Mouse (Mus musculus) MEL (cell line): ENCODE data around the gene Upk1b. TPM values are rescaled to one million over a fixed set of nuclear protein-coding genes. Genes with fewer than 3 reads are reported as not detected.

Experiments
- DNase-seq: peaks from one replicate; pipeline ENCODE4 v3.0.0; 2011; ENCODE audit warnings: low read depth, low spot score
- H3K27ac ChIP-seq: 2 replicates; pipeline ENCODE4 v1.5.1; 2012; ENCODE audit warnings: low read depth, mild to moderate bottlenecking, control low read depth, low read length, moderate library complexity; ENCODE audit not compliant: control insufficient read depth
- H3K27me3 ChIP-seq, 2 experiments: fragments of 150-350 bp in 1 of 2; sonication (generic) in 1 of 2; 2 replicates each; pipeline ENCODE4 v1.6.1; 2012; ENCODE audit warnings: low read length in 2 of 2, mild to moderate bottlenecking in 2 of 2, improper control_type of control experiment in 1 of 2, moderate library complexity in 1 of 2; ENCODE audit not compliant: insufficient read depth in 2 of 2, control insufficient read depth in 1 of 2
- H3K36me3 ChIP-seq, 2 experiments: 2 replicates each; pipeline ENCODE4 v1.6.1; 2012 to 2014; ENCODE audit warnings: low read length in 2 of 2, improper control_type of control experiment in 1 of 2, inconsistent platforms in 1 of 2, mild to moderate bottlenecking in 1 of 2; ENCODE audit not compliant: insufficient read depth in 2 of 2, control insufficient read depth in 1 of 2
- H3K4me1 ChIP-seq, 2 experiments: fragments of 150-350 bp in 1 of 2; sonication (generic) in 1 of 2; 2 replicates each; pipeline ENCODE4 v1.6.1; 2012; ENCODE audit warnings: low read length in 2 of 2, improper control_type of control experiment in 1 of 2, mild to moderate bottlenecking in 1 of 2; ENCODE audit not compliant: insufficient read depth in 2 of 2, control insufficient read depth in 1 of 2
- H3K4me3 ChIP-seq, 2 experiments: fragments of 150-350 bp in 1 of 2; sonication (generic) in 1 of 2; 2 replicates each; pipeline ENCODE4 v1.5.1; 2012; ENCODE audit warnings: low read depth in 2 of 2, low read length in 2 of 2, mild to moderate bottlenecking in 2 of 2, moderate library complexity in 2 of 2, control low read depth in 1 of 2, improper control_type of control experiment in 1 of 2; ENCODE audit not compliant: control insufficient read depth in 1 of 2, insufficient read depth in 1 of 2
- H3K79me2 ChIP-seq: 2 replicates; pipeline ENCODE4 v1.6.1; 2012; ENCODE audit warnings: mild to moderate bottlenecking, low read length, moderate library complexity; ENCODE audit not compliant: control insufficient read depth, poor library complexity, insufficient read depth
- H3K9ac ChIP-seq: 2 replicates; pipeline ENCODE4 v1.6.1; 2012; ENCODE audit warnings: low read depth, mild to moderate bottlenecking, control low read depth, low read length, moderate library complexity; ENCODE audit not compliant: control insufficient read depth, poor library complexity, severe bottlenecking
- H3K9me3 ChIP-seq: fragments of 150-350 bp; sonication (generic); replicated peaks from 2 replicates; pipeline ENCODE4 v1.6.1; 2012; ENCODE audit warnings: mild to moderate bottlenecking, low read length, improper control_type of control experiment, moderate library complexity; ENCODE audit not compliant: insufficient read depth
- CTCF ChIP-seq, 3 experiments: IDR thresholded peaks in 2 of 3; conservative IDR thresholded peaks in 1 of 3; 2 replicates each; pipeline ENCODE4 v1.5.1; 2011 to 2012; ENCODE audit warnings: low read length in 3 of 3, low read depth in 2 of 3, mild to moderate bottlenecking in 2 of 3, improper control_type of control experiment in 1 of 3, inconsistent platforms in 1 of 3, mixed read lengths in 1 of 3, moderate library complexity in 1 of 3; ENCODE audit not compliant: control insufficient read depth in 1 of 3, insufficient read depth in 1 of 3, poor library complexity in 1 of 3, severe bottlenecking in 1 of 3
- GABPA ChIP-seq: IDR thresholded peaks from 2 replicates; pipeline ENCODE4 v1.6.1; 2012; ENCODE audit warnings: low read depth, mild to moderate bottlenecking, inconsistent platforms, low read length, improper control_type of control experiment, moderate library complexity
- GATA1 ChIP-seq: IDR thresholded peaks from 2 replicates; pipeline ENCODE4 v1.6.1; 2011; ENCODE audit warnings: low read depth, low read length, improper control_type of control experiment
- MAFK ChIP-seq: IDR thresholded peaks from 2 replicates; pipeline ENCODE4 v1.6.1; 2011; ENCODE audit warnings: low read depth, mild to moderate bottlenecking, low read length, improper control_type of control experiment, borderline replicate concordance
- MAX ChIP-seq: IDR thresholded peaks from 2 replicates; pipeline ENCODE4 v1.6.1; 2011; ENCODE audit warnings: low read length, improper control_type of control experiment
- MEF2A ChIP-seq: IDR thresholded peaks from 2 replicates; pipeline ENCODE4 v1.6.1; 2014; ENCODE audit warnings: low read depth, mild to moderate bottlenecking, inconsistent platforms, low read length, improper control_type of control experiment; ENCODE audit not compliant: poor library complexity, insufficient replicate concordance, severe bottlenecking; ENCODE audit errors: extremely low read depth
- MYB ChIP-seq: IDR thresholded peaks from 2 replicates; pipeline ENCODE4 v1.6.1; 2011; ENCODE audit warnings: mild to moderate bottlenecking, low read depth, low read length, improper control_type of control experiment
- MYC ChIP-seq: IDR thresholded peaks from 2 replicates; pipeline ENCODE4 v1.6.1; 2011; ENCODE audit warnings: low read depth, mild to moderate bottlenecking, low read length, improper control_type of control experiment, moderate library complexity
- NELFE ChIP-seq: IDR thresholded peaks from 2 replicates; pipeline ENCODE4 v1.6.1; 2011; ENCODE audit warnings: low read depth, low read length, improper control_type of control experiment
- NRF1 ChIP-seq: IDR thresholded peaks from 2 replicates; pipeline ENCODE4 v1.6.1; 2014; ENCODE audit warnings: low read depth, mild to moderate bottlenecking, inconsistent platforms, low read length, improper control_type of control experiment, moderate library complexity; ENCODE audit not compliant: poor library complexity, insufficient read depth, severe bottlenecking
- POLR2AphosphoS2 ChIP-seq: IDR thresholded peaks from 2 replicates; pipeline ENCODE4 v1.6.1; 2011; ENCODE audit warnings: low read length, improper control_type of control experiment
- RAD21 ChIP-seq: IDR thresholded peaks from 2 replicates; pipeline ENCODE4 v1.6.1; 2011; ENCODE audit warnings: mild to moderate bottlenecking, low read depth, low read length, improper control_type of control experiment
- SMC3 ChIP-seq: IDR thresholded peaks from 2 replicates; pipeline ENCODE4 v1.6.1; 2011; ENCODE audit warnings: low read depth, low read length, improper control_type of control experiment
- TBP ChIP-seq: IDR thresholded peaks from 2 replicates; pipeline ENCODE4 v1.8.0; 2011; ENCODE audit warnings: low read depth, low read length, improper control_type of control experiment
- TCF12 ChIP-seq: IDR thresholded peaks from 2 replicates; pipeline ENCODE4 v1.6.1; 2014; ENCODE audit warnings: low read depth, mild to moderate bottlenecking, inconsistent platforms, low read length, improper control_type of control experiment, moderate library complexity
- UBTF ChIP-seq: IDR thresholded peaks from 2 replicates; pipeline ENCODE4 v1.6.1; 2012; ENCODE audit warnings: low read depth, mild to moderate bottlenecking, inconsistent platforms, low read length, improper control_type of control experiment, moderate library complexity, borderline replicate concordance; ENCODE audit not compliant: insufficient read depth
- USF2 ChIP-seq, 2 experiments: IDR thresholded peaks; 2 replicates each; pipeline ENCODE4 v1.6.1; 2011 to 2012; ENCODE audit warnings: improper control_type of control experiment in 2 of 2, low read length in 2 of 2, borderline replicate concordance in 1 of 2, inconsistent platforms in 1 of 2, low read depth in 1 of 2, mild to moderate bottlenecking in 1 of 2; ENCODE audit not compliant: insufficient read depth in 1 of 2
- ZMIZ1 ChIP-seq: IDR thresholded peaks from 2 replicates; pipeline ENCODE4 v1.6.1; 2012; ENCODE audit warnings: low read depth, mild to moderate bottlenecking, inconsistent platforms, low read length, improper control_type of control experiment, moderate library complexity
- polyA plus RNA-seq, 2 experiments: library from polyadenylated mRNA; stranded (reverse) in 1 of 2; unstranded in 1 of 2; fragments of >175 nt in 1 of 2; fragments of >200 nt in 1 of 2; gene quantifications; 2 replicates each; pipeline versions ENCODE4 v1.2.1 to v1.2.4; 2012; ENCODE audit warnings: low replicate concordance in 2 of 2, low read depth in 1 of 2; ENCODE audit not compliant: insufficient read length in 2 of 2, insufficient read depth in 1 of 2, missing spikeins in 1 of 2
- total RNA-seq: library from RNA; depleted of rRNA; stranded (reverse); fragments of 300-350 nt; gene quantifications from 2 replicates; pipeline ENCODE4 v1.2.3, GENCODE M21; 2012

The Upk1b gene
- total and polyA plus RNA-seq, 3 experiments: not detected

GRCm38 (mm10) chr16:38776342-38776741 lies 23.8 kb downstream of the Upk1b start:
- H3K36me3 ChIP-seq: no peaks in the 10 kb centered on the region
- no peak overlapping the region for H3K9ac ChIP-seq
- H3K4me3 ChIP-seq: no peak overlapping the region
- H3K4me1 ChIP-seq: no peaks in the 10 kb centered on the region
- no peak for DNase-seq
- no peak for TF ChIP-seq MYC
- no peak for TF ChIP-seq TCF12
- no peak for TF ChIP-seq GATA1
- TF ChIP-seq MAX: no peak
- no peak for TF ChIP-seq SMC3
- TF ChIP-seq ZMIZ1: no peak
- no peak for TF ChIP-seq CTCF (IDR thresholded peaks at IDR 0.05 in 2 of 3, conservative IDR thresholded peaks at IDR 0.05 in 1 of 3; ENCODE audit: control insufficient read depth in 1 of 3, insufficient read depth in 1 of 3, low read depth in 2 of 3, low read length in 3 of 3, poor library complexity in 1 of 3, severe bottlenecking in 1 of 3)
- TF ChIP-seq POLR2AphosphoS2: no peak
- TF ChIP-seq NELFE: no peak
- no peak overlapping the region for H3K27ac ChIP-seq
- H3K27me3 ChIP-seq: no peaks in the 10 kb centered on the region
- no peaks in the 10 kb centered on the region for H3K79me2 ChIP-seq
- H3K9me3 ChIP-seq: no peaks in the 10 kb centered on the region

- no peaks in the 10 kb centered on the region for H3K9me3 ChIP-seq
- no peak for DNase-seq
- TF ChIP-seq GABPA (no peak), RAD21 (no peak), SMC3 (no peak), NRF1 (no peak), TBP (no peak), NELFE (no peak), UBTF (no peak), MEF2A (no peak), GATA1 (no peak), ZMIZ1 (no peak), MYB (no peak), USF2 (IDR thresholded peaks at IDR 0.05; ENCODE audit: borderline replicate concordance in 1 of 2, insufficient read depth in 1 of 2, low read depth in 1 of 2, low read length in 2 of 2) (no peak), MAFK (no peak), TCF12 (no peak)
- TF ChIP-seq, all 39 proteins: peak for 0
Observed at GRCm38 (mm10) chr16:38774964-38775746, 25.0 kb downstream of the Upk1b start.

More at GRCm38 (mm10) chr16:38774964-38775746, 25.0 kb downstream of the Upk1b start:
- H3K36me3 ChIP-seq: no peaks in the 10 kb centered on the region
- no peak overlapping the region for H3K27ac ChIP-seq
- H3K79me2 ChIP-seq: no peaks in the 10 kb centered on the region
- H3K27me3 ChIP-seq: no peaks in the 10 kb centered on the region
- no peak overlapping the region for H3K9ac ChIP-seq
- H3K4me1 ChIP-seq: no peaks in the 10 kb centered on the region
- H3K4me3 ChIP-seq: no peak overlapping the region
